Mouse (Mus musculus) kidney, adult 2 months (tissue): Measurements from ENCODE around the gene Fahd2a. TPM values are rescaled to one million over a fixed set of nuclear protein-coding genes. Genes with fewer than 3 reads are reported as not detected.
A peak's percentile ranks its signal among the peaks of the same experiment; 100 is the strongest.

Experiments used
- DNase-seq: peaks from one replicate; pipeline ENCODE4 v3.0.0; 2021
- H3K27ac ChIP-seq: fragments of 200-500 bp; 2 replicates; pipeline ENCODE4 v1.5.1; 2012; ENCODE audit warnings: low read depth, low read length, control low read depth, inconsistent platforms; ENCODE audit not compliant: insufficient read depth
- H3K27me3 ChIP-seq: fragments of 200-500 bp; replicated peaks from 2 replicates; pipeline ENCODE4 v1.6.1; 2012; ENCODE audit warnings: mild to moderate bottlenecking, moderate library complexity, low read length, inconsistent platforms; ENCODE audit not compliant: control insufficient read depth, insufficient read depth
- H3K36me3 ChIP-seq: fragments of 200-500 bp; 2 replicates; pipeline ENCODE4 v1.6.1; 2012; ENCODE audit warnings: mild to moderate bottlenecking, moderate library complexity, low read length, inconsistent platforms; ENCODE audit not compliant: control insufficient read depth, insufficient read depth
- H3K4me1 ChIP-seq: fragments of 200-500 bp; 2 replicates; pipeline ENCODE4 v1.6.1; 2011; ENCODE audit warnings: low read length; ENCODE audit not compliant: control insufficient read depth, insufficient read depth
- H3K4me3 ChIP-seq: fragments of 200-500 bp; 2 replicates; pipeline ENCODE4 v1.5.1; 2011; ENCODE audit warnings: mild to moderate bottlenecking, low read depth, low read length, control low read depth; ENCODE audit not compliant: insufficient read depth
- CTCF ChIP-seq: fragments of 200-500 bp; conservative IDR thresholded peaks from 2 replicates; pipeline ENCODE4 v1.5.1; 2011; ENCODE audit warnings: low read depth, mild to moderate bottlenecking, control low read depth, low read length, moderate library complexity, mixed read lengths; ENCODE audit not compliant: insufficient read depth, insufficient read length
- POLR2A ChIP-seq: fragments of 200-500 bp; IDR thresholded peaks from one replicate; pipeline ENCODE4 v1.6.1; 2011; ENCODE audit warnings: low read depth, low read length, control low read depth
- WGBS: fragments of 180-500 bp; shearing (Covaris S2); methylation state at CpG from one replicate; pipeline ENCODE4 v1.1.7; 2018; 5-methylcytosine and 5-hydroxymethylcytosine counted together
- polyA plus RNA-seq: library from polyadenylated mRNA; depleted of rRNA; stranded (reverse); fragments of >200 nt; gene quantifications from 2 replicates; pipeline ENCODE4 v1.2.3, GENCODE M21; 2012; rRNA removed

Fahd2a gene
- polyA plus RNA-seq, 1 experiment = 86.5 TPM

DNA sequence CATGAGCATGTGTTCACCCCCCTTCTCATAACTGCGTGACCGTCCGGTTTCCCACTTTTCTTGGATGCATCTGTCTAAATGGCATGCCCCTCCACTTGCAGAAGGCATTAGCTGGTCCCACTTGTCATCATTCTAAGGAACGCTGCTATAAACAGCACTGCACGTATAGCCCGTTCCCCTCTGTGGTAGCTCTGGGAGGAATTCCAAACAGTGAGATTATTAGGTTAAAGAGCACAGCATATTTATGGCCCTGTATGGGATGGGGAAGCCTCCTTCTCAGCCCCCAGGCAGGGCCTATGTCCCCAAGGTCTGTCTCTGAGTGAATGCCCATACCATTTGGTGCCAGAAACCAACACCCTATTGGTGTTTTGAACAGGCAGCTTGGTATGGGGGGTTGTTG is 33.2 kb downstream of the Fahd2a start:
- no peak overlapping the region for H3K27ac ChIP-seq
- 85% methylated on average over 6 of the region's 6 CpGs for WGBS
- no peak for DNase-seq
- H3K27me3 ChIP-seq = no peaks in the 10 kb centered on the region
- no peak overlapping the region for H3K4me3 ChIP-seq
- TF ChIP-seq CTCF (no peak), POLR2A (no peak)
- H3K4me1 ChIP-seq = no peaks in the 10 kb centered on the region; the same call in 1 of the 2 replicates
- H3K36me3 ChIP-seq = no peaks in the 10 kb centered on the region

- H3K27ac ChIP-seq = no peak overlapping the region
- H3K4me3 ChIP-seq = no peak overlapping the region
- 64% methylated on average over 7 of the region's 7 CpGs for WGBS
- H3K36me3 ChIP-seq = no peaks in the 10 kb centered on the region
- no peak for DNase-seq
- peaks cover 5% of the 10 kb centered on the region; the same call in 1 of the 2 replicates for H3K4me1 ChIP-seq
- TF ChIP-seq POLR2A = no peak
- TF ChIP-seq CTCF = no peak
- H3K27me3 ChIP-seq = no peaks in the 10 kb centered on the region
These were observed 45.6 kb downstream of the Fahd2a start for GRCm38 (mm10) chr2:127398738-127399137.

DNA sequence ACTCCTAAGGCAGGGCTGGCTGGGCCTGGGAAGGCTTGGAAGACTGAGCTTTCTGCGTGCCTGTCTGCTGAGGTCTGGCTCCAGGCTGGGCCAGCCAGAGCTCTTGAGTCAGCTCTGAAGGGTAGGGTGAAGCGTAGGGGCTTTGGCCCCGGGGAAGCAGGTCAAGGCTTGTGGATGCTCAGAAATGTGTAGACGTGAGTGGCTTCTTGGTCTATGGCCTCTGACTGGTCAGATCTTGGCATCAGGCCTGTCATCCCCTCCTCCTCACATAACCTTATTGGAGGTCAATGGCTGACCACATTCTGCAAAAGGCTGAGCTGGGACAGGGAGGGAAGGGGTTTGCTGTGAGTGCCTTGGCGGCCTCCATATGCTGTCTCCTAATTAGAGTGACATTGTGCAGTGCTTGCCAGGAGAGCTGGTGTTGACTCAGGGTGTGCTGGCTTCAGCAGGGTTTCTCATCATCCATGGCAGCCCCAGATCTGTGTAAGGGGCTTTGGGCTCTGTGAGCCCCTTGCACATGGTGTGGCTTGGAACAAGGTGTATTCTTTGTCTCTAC is 49.7 kb downstream of the Fahd2a start:
- no peak for DNase-seq
- peaks cover 5% of the 10 kb centered on the region; the same call in 1 of the 2 replicates for H3K4me1 ChIP-seq
- no peak for TF ChIP-seq CTCF
- TF ChIP-seq POLR2A = no peak

GRCm38 (mm10) chr2:127391323-127391722 is 53.0 kb downstream of the Fahd2a start:
- no peaks in the 10 kb centered on the region for H3K27me3 ChIP-seq
- H3K4me1 ChIP-seq = no peaks in the 10 kb centered on the region
- H3K4me3 ChIP-seq = no peak overlapping the region
- WGBS = 81% methylated on average over 3 of the region's 3 CpGs
- TF ChIP-seq CTCF (no peak), POLR2A (no peak)
- no peak overlapping the region for H3K27ac ChIP-seq
- no peak for DNase-seq
- no peaks in the 10 kb centered on the region for H3K36me3 ChIP-seq

More for the DNA sequence above, 49.7 kb downstream of the Fahd2a start:
- H3K4me3 ChIP-seq = no peak overlapping the region
- no peaks in the 10 kb centered on the region for H3K36me3 ChIP-seq
- 70% methylated on average over 5 of the region's 5 CpGs for WGBS
- no peaks in the 10 kb centered on the region for H3K27me3 ChIP-seq
- H3K27ac ChIP-seq = no peak overlapping the region

DNA sequence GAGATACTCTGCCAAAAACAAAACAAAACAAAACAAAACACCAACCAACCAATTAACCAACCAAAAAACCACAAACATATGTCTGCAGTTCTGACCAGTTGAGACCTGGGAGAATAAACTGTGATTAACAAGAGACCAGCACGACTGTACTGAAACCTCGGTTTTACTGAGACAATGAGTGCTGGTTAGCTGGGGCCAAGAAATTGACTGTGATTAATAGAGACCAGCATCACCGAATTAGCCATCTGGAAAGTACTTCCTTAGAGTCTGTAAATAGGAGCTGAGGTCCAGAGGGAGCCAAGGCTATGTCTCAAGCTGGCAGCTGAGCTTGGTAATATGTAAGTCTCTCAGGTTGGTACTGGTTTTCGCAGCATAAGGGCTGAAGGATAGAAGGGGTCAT is 53.5 kb downstream of the Fahd2a start:
- WGBS = 57% methylated on average over 4 of the region's 4 CpGs
- DNase-seq = no peak
- Histone ChIP-seq H3K4me3 (no peak overlapping the region), H3K36me3 (no peaks in the 10 kb centered on the region), H3K27ac (no peak overlapping the region), H3K27me3 (no peaks in the 10 kb centered on the region), H3K4me1 (no peaks in the 10 kb centered on the region)
- no peak for TF ChIP-seq POLR2A
- TF ChIP-seq CTCF = no peak

DNA sequence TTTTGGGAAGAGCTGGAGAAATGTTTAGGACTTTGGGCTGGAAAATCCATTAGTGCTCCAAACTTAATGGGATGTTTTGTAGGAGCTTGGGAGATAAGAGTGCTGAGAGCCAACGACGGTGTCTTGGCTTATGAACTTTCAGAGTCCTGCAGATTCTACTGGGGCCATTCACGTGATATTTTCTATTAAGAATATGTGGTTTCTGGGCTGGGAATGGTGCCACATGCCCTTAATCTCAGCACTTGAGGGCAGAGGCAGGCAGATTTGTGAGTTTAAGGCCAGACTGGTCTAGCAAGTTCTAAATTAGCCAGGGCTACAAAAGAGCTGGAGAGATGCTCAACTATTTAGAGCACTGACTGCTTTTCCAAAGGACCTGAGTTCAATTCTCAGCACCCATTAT is 54.0 kb downstream of the Fahd2a start:
- no peaks in the 10 kb centered on the region for H3K36me3 ChIP-seq
- peak; percentile 66 for DNase-seq
- no peak overlapping the region for H3K27ac ChIP-seq
- H3K4me3 ChIP-seq = no peak overlapping the region
- H3K27me3 ChIP-seq = no peaks in the 10 kb centered on the region
- H3K4me1 ChIP-seq = no peaks in the 10 kb centered on the region
- no peak for TF ChIP-seq CTCF
- TF ChIP-seq POLR2A = no peak
- 61% methylated on average over 3 of the region's 3 CpGs for WGBS

DNA sequence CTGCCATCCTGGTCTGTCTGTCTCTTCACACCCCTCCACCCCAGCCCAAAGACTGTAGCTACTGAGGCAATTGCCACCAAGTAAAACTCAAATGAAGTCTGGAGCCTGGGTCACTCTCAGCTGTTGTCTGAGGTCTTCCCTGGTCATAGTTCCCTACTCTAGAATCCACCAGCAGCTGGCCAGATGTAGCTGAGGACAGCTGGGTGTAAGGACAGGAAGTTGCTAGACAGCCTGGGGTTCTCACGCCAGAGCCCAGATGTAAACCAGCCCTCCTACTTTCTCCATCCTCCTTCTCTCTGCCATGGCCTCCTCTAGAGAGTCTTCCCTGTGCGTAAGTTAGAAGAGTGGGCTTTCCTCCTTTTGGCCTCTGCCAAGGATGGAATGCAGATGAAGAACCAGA is 56.8 kb downstream of the Fahd2a start:
- TF ChIP-seq POLR2A (no peak), CTCF (no peak)
- Histone ChIP-seq H3K27me3 (no peaks in the 10 kb centered on the region), H3K4me3 (no peak overlapping the region), H3K36me3 (no peaks in the 10 kb centered on the region), H3K27ac (no peak overlapping the region), H3K4me1 (no peaks in the 10 kb centered on the region)
- no peak for DNase-seq
- WGBS = 79% methylated on average over 2 of the region's 2 CpGs

Other genes with a start within 250 kb of the Fahd2a start
- gene 1810024B03Rik, start 236.3 kb downstream of the Fahd2a start, polyA plus RNA-seq = 2.8 TPM in 2 replicates
- 45.9 and 46.8 TPM in 2 replicates for gene Snrnp200, start 236.2 kb downstream of the Fahd2a start, polyA plus RNA-seq
- gene Ciao1, start 196.7 kb downstream of the Fahd2a start, polyA plus RNA-seq = 101 and 114 TPM in 2 replicates
- gene Tmem127, start 196.7 kb downstream of the Fahd2a start, polyA plus RNA-seq = 90.0 and 105 TPM in 2 replicates
- 57.2 and 62.2 TPM in 2 replicates for gene Stard7, start 174.3 kb downstream of the Fahd2a start, polyA plus RNA-seq
- 1.0 and 5.7 TPM in 2 replicates for gene Dusp2, start 108.4 kb downstream of the Fahd2a start, polyA plus RNA-seq
- gene Astl, start 105.9 kb downstream of the Fahd2a start, polyA plus RNA-seq = not detected in 2 replicates
- gene Adra2b, start 81.4 kb downstream of the Fahd2a start, polyA plus RNA-seq = 64.7 and 68.2 TPM in 2 replicates
- 1.4 and 1.9 TPM in 2 replicates for gene Gpat2, start 19.4 kb downstream of the Fahd2a start, polyA plus RNA-seq
- gene Kcnip3, start 77.5 kb upstream of the Fahd2a start, polyA plus RNA-seq = 4.1 and 4.7 TPM in 2 replicates
- 15.6 and 20.5 TPM in 2 replicates for gene Prom2, start 96.9 kb upstream of the Fahd2a start, polyA plus RNA-seq
- 3.1 and 4.1 TPM in 2 replicates for gene Zfp661, start 142.5 kb upstream of the Fahd2a start, polyA plus RNA-seq
- gene Mrps5, start 142.7 kb upstream of the Fahd2a start, polyA plus RNA-seq = 72.0 and 90.4 TPM in 2 replicates
- gene Mal, start 212.1 kb upstream of the Fahd2a start, polyA plus RNA-seq = 91.2 and 91.5 TPM in 2 replicates